Mouse (Mus musculus): ENCODE data around the gene Mtch2. TPM values are rescaled to one million over a fixed set of nuclear protein-coding genes. Genes with fewer than 3 reads are reported as not detected.

Gene Mtch2
- polyA plus RNA-seq, 1 experiment, result 21.4 TPM

- no peaks in the 10 kb centered on the region for H3K4me1 ChIP-seq (ENCODE audit: control insufficient read depth, insufficient read depth, insufficient read length)
- no peak for TF ChIP-seq POLR2A (IDR thresholded peaks at IDR 0.05; ENCODE audit: low read depth, low read length)
- no peak overlapping the region for H3K4me3 ChIP-seq (ENCODE audit: extremely low read depth, insufficient read depth, insufficient read length)
- 84% methylated on average over 1 of the region's 1 CpGs for WGBS
- no peaks in the 10 kb centered on the region for H3K27me3 ChIP-seq (ENCODE audit: control insufficient read depth, insufficient read depth, low read length)
- no peak for DNase-seq (ENCODE audit: low read depth in 1 of 2, low spot score in 2 of 2)
- H3K27ac ChIP-seq (ENCODE audit: insufficient read depth, low read length), result no peak overlapping the region
- H3K36me3 ChIP-seq (ENCODE audit: control insufficient read depth, insufficient read depth, low read length), result no peaks in the 10 kb centered on the region
Observed at GRCm38 (mm10) chr2:90874025-90874424, 27.1 kb downstream of the Mtch2 start.

- no peak overlapping the region for H3K27ac ChIP-seq (ENCODE audit: insufficient read depth, low read length)
- 44% methylated on average over 2 of the region's 2 CpGs for WGBS
- DNase-seq (ENCODE audit: low read depth in 1 of 2, low spot score in 2 of 2), result no peak
- H3K27me3 ChIP-seq (ENCODE audit: control insufficient read depth, insufficient read depth, low read length), result no peaks in the 10 kb centered on the region
- H3K36me3 ChIP-seq (ENCODE audit: control insufficient read depth, insufficient read depth, low read length), result no peaks in the 10 kb centered on the region
- H3K4me1 ChIP-seq (ENCODE audit: control insufficient read depth, insufficient read depth, insufficient read length), result no peaks in the 10 kb centered on the region
- H3K4me3 ChIP-seq (ENCODE audit: extremely low read depth, insufficient read depth, insufficient read length), result no peak overlapping the region
- TF ChIP-seq CTCF (IDR thresholded peaks at IDR 0.05; ENCODE audit: extremely low read depth, insufficient read depth, insufficient read length, insufficient replicate concordance), result no peak
- no peak for TF ChIP-seq POLR2A (IDR thresholded peaks at IDR 0.05; ENCODE audit: low read depth, low read length)
Observed at GRCm38 (mm10) chr2:90875239-90875638, 28.3 kb downstream of the Mtch2 start.

- 56% methylated on average over 5 of the region's 5 CpGs for WGBS
- TF ChIP-seq CTCF (IDR thresholded peaks at IDR 0.05; ENCODE audit: extremely low read depth, insufficient read depth, insufficient read length, insufficient replicate concordance), result no peak
- no peak for TF ChIP-seq POLR2A (IDR thresholded peaks at IDR 0.05; ENCODE audit: low read depth, low read length)
Observed at GRCm38 (mm10) chr2:90877584-90878259, 30.8 kb downstream of the Mtch2 start.

GRCm38 (mm10) chr2:90879419-90879818 lies 32.5 kb downstream of the Mtch2 start:
- no peak overlapping the region for H3K27ac ChIP-seq (ENCODE audit: insufficient read depth, low read length)
- H3K4me1 ChIP-seq (ENCODE audit: control insufficient read depth, insufficient read depth, insufficient read length), result no peaks in the 10 kb centered on the region
- H3K36me3 ChIP-seq (ENCODE audit: control insufficient read depth, insufficient read depth, low read length), result no peaks in the 10 kb centered on the region
- H3K27me3 ChIP-seq (ENCODE audit: control insufficient read depth, insufficient read depth, low read length), result 0 out of 2 replicates have a peak, but pooled peaks cover under 1% of the 10 kb centered on the region
- DNase-seq (ENCODE audit: low read depth in 1 of 2, low spot score in 2 of 2), result no peak
- no peak for TF ChIP-seq CTCF (IDR thresholded peaks at IDR 0.05; ENCODE audit: extremely low read depth, insufficient read depth, insufficient read length, insufficient replicate concordance)
- TF ChIP-seq POLR2A (IDR thresholded peaks at IDR 0.05; ENCODE audit: low read depth, low read length), result no peak
- no peak overlapping the region for H3K4me3 ChIP-seq (ENCODE audit: extremely low read depth, insufficient read depth, insufficient read length)

More at GRCm38 (mm10) chr2:90877584-90878259, 30.8 kb downstream of the Mtch2 start:
- no peaks in the 10 kb centered on the region for H3K27me3 ChIP-seq (ENCODE audit: control insufficient read depth, insufficient read depth, low read length)
- no peak overlapping the region for H3K4me3 ChIP-seq (ENCODE audit: extremely low read depth, insufficient read depth, insufficient read length)
- H3K27ac ChIP-seq (ENCODE audit: insufficient read depth, low read length), result no peak overlapping the region
- no peak for DNase-seq (ENCODE audit: low read depth in 1 of 2, low spot score in 2 of 2)
- H3K36me3 ChIP-seq (ENCODE audit: control insufficient read depth, insufficient read depth, low read length), result no peaks in the 10 kb centered on the region
- no peaks in the 10 kb centered on the region for H3K4me1 ChIP-seq (ENCODE audit: control insufficient read depth, insufficient read depth, insufficient read length)

- no peak for DNase-seq (ENCODE audit: low read depth in 1 of 2, low spot score in 2 of 2)
- WGBS, result 57% methylated on average over 6 of the region's 6 CpGs
- no peak overlapping the region for H3K4me3 ChIP-seq (ENCODE audit: extremely low read depth, insufficient read depth, insufficient read length)
- peaks cover 2% of the 10 kb centered on the region; the same call in 1 of the 2 replicates for H3K27me3 ChIP-seq (ENCODE audit: control insufficient read depth, insufficient read depth, low read length)
- no peaks in the 10 kb centered on the region for H3K4me1 ChIP-seq (ENCODE audit: control insufficient read depth, insufficient read depth, insufficient read length)
- TF ChIP-seq CTCF (IDR thresholded peaks at IDR 0.05; ENCODE audit: extremely low read depth, insufficient read depth, insufficient read length, insufficient replicate concordance) (no peak), POLR2A (IDR thresholded peaks at IDR 0.05; ENCODE audit: low read depth, low read length) (no peak)
- no peak overlapping the region for H3K27ac ChIP-seq (ENCODE audit: insufficient read depth, low read length)
- no peaks in the 10 kb centered on the region for H3K36me3 ChIP-seq (ENCODE audit: control insufficient read depth, insufficient read depth, low read length)
Observed at GRCm38 (mm10) chr2:90880144-90880785, 33.3 kb downstream of the Mtch2 start.

- Histone ChIP-seq H3K4me3 (ENCODE audit: extremely low read depth, insufficient read depth, insufficient read length) (no peak overlapping the region), H3K4me1 (ENCODE audit: control insufficient read depth, insufficient read depth, insufficient read length) (peaks cover 4% of the 10 kb centered on the region; the same call in 1 of the 2 replicates), H3K27ac (ENCODE audit: insufficient read depth, low read length) (no peak overlapping the region), H3K27me3 (ENCODE audit: control insufficient read depth, insufficient read depth, low read length) (peaks cover 9% of the 10 kb centered on the region), H3K36me3 (ENCODE audit: control insufficient read depth, insufficient read depth, low read length) (no peaks in the 10 kb centered on the region)
- WGBS, result 84% methylated on average over 2 of the region's 2 CpGs
- no peak for DNase-seq (ENCODE audit: low read depth in 1 of 2, low spot score in 2 of 2)
- TF ChIP-seq CTCF (IDR thresholded peaks at IDR 0.05; ENCODE audit: extremely low read depth, insufficient read depth, insufficient read length, insufficient replicate concordance) (no peak), POLR2A (IDR thresholded peaks at IDR 0.05; ENCODE audit: low read depth, low read length) (no peak)
Observed at GRCm38 (mm10) chr2:90881824-90882223, 34.9 kb downstream of the Mtch2 start.
